25 mouse cellular contexts compared by ENCODE assay signal in genomic region chr17:24149421-24149820, GRCm38 (mm10). TPM values are rescaled to one million over a fixed set of nuclear protein-coding genes. Genes with fewer than 3 reads are reported as not detected.
"Had no signal": no experiment of that assay in that cellular context is flagged by ENCODE, and none has a peak within 500 bp of the region (broad histone marks: within the 10 kb centered on the region; RNA-seq: fewer than 3 reads in every experiment).

No protein-coding gene starts in this region.

- ATAC-seq: liver, postnatal 0 days; lung, postnatal 0 days had no signal

- H3K4me3 ChIP-seq: limb, embryonic 12.5 days; limb, embryonic 15.5 days; megakaryocyte, embryonic 14.5 days; midbrain, embryonic 10.5 days; neural tube, embryonic 12.5 days; neural tube, embryonic 15.5 days; stomach, embryonic 15.5 days had no signal

- H3K9me3 ChIP-seq: limb, embryonic 12.5 days; limb, embryonic 15.5 days; megakaryocyte, embryonic 14.5 days; midbrain, embryonic 10.5 days; neural tube, embryonic 12.5 days; neural tube, embryonic 15.5 days; stomach, embryonic 15.5 days had no signal

- DNase-seq: kidney, adult 18-20 months; kidney, adult 9 months; kidney, postnatal 14 days; kidney, postnatal 4 days; left cerebral cortex, postnatal 4 days; liver, postnatal 0 days; lung, embryonic 14.5 days; midbrain, embryonic 14.5 days; right cerebral cortex, adult 18-20 months; right cerebral cortex, postnatal 14 days; right cerebral cortex, postnatal 4 days; thymus, adult 2 months; thymus, postnatal 14 days; thymus, postnatal 4 days had no signal

- H3K36me3 ChIP-seq: limb, embryonic 15.5 days; midbrain, embryonic 10.5 days; neural tube, embryonic 12.5 days; neural tube, embryonic 15.5 days; stomach, embryonic 15.5 days had no signal

- H3K27ac ChIP-seq: limb, embryonic 12.5 days; limb, embryonic 15.5 days; liver, embryonic 14.5 days; macrophage; midbrain, embryonic 10.5 days; neural tube, embryonic 12.5 days; neural tube, embryonic 15.5 days; stomach, embryonic 15.5 days had no signal

- H3K9ac ChIP-seq: limb, embryonic 12.5 days; limb, embryonic 15.5 days; liver, embryonic 14.5 days; liver, postnatal 0 days; lung, embryonic 14.5 days; neural tube, embryonic 12.5 days; neural tube, embryonic 15.5 days; stomach, embryonic 15.5 days had no signal

- H3K27me3 ChIP-seq: limb, embryonic 12.5 days; limb, embryonic 15.5 days; megakaryocyte, embryonic 14.5 days; neural tube, embryonic 12.5 days; neural tube, embryonic 15.5 days; stomach, embryonic 15.5 days had no signal

- H3K4me2 ChIP-seq: limb, embryonic 12.5 days; limb, embryonic 15.5 days; liver, embryonic 11.5 days; lung, embryonic 14.5 days; neural tube, embryonic 12.5 days; neural tube, embryonic 15.5 days; stomach, embryonic 15.5 days had no signal

RNA-seq across cellular contexts. Expression of gene Ntn3, which starts 59.9 kb away (rescaled TPM):
- polyA plus RNA-seq: macrophage had no signal
